Mouse (Mus musculus) spleen, adult 2 months (tissue): ENCODE results near the gene Cttnbp2. TPM values are rescaled to one million over a fixed set of nuclear protein-coding genes. Genes with fewer than 3 reads are reported as not detected.

Source experiments
- DNase-seq, 2 experiments: peaks; one replicate each; pipeline versions ENCODE4 v3.0.0 to v3.0.0-alpha.2; 2012 to 2021; ENCODE audit warnings: low spot score in 2 of 2, low read depth in 1 of 2
- H3K27ac ChIP-seq: fragments of 200-500 bp; 2 replicates; pipeline ENCODE4 v1.5.1; 2012; ENCODE audit warnings: low read length, inconsistent platforms; ENCODE audit not compliant: insufficient read depth
- H3K27me3 ChIP-seq: fragments of 200-500 bp; 2 replicates; pipeline ENCODE4 v1.6.1; 2012; ENCODE audit warnings: mild to moderate bottlenecking, moderate library complexity, low read length, inconsistent platforms; ENCODE audit not compliant: control insufficient read depth, insufficient read depth
- H3K36me3 ChIP-seq: fragments of 200-500 bp; 2 replicates; pipeline ENCODE4 v1.6.1; 2012; ENCODE audit warnings: mild to moderate bottlenecking, low read length, inconsistent platforms; ENCODE audit not compliant: control insufficient read depth, insufficient read depth
- H3K4me1 ChIP-seq: fragments of 200-500 bp; 2 replicates; pipeline ENCODE4 v1.6.1; 2011; ENCODE audit warnings: inconsistent platforms; ENCODE audit not compliant: control insufficient read depth, insufficient read depth, insufficient read length
- H3K4me3 ChIP-seq: fragments of 200-500 bp; 2 replicates; pipeline ENCODE4 v1.5.1; 2011; ENCODE audit warnings: mild to moderate bottlenecking, inconsistent platforms; ENCODE audit not compliant: insufficient read depth, insufficient read length; ENCODE audit errors: extremely low read depth
- CTCF ChIP-seq: fragments of 200-500 bp; IDR thresholded peaks from 2 replicates; pipeline ENCODE4 v1.5.1; 2011; ENCODE audit warnings: mild to moderate bottlenecking, inconsistent platforms; ENCODE audit not compliant: insufficient read depth, insufficient read length, insufficient replicate concordance; ENCODE audit errors: extremely low read depth
- POLR2A ChIP-seq: fragments of 200-500 bp; IDR thresholded peaks from 2 replicates; pipeline ENCODE4 v1.6.1; 2011; ENCODE audit warnings: low read depth, low read length, inconsistent platforms
- WGBS: fragments of 180-500 bp; shearing (Covaris S2); methylation state at CpG from one replicate; pipeline ENCODE4 v1.1.7; 2018; 5-methylcytosine and 5-hydroxymethylcytosine counted together
- polyA plus RNA-seq: library from polyadenylated mRNA; depleted of rRNA; stranded (reverse); fragments of >200 nt; gene quantifications from 2 replicates; pipeline ENCODE4 v1.2.3, GENCODE M21; 2012

Cttnbp2 gene
- polyA plus RNA-seq, 1 experiment: 0.70 TPM

DNA sequence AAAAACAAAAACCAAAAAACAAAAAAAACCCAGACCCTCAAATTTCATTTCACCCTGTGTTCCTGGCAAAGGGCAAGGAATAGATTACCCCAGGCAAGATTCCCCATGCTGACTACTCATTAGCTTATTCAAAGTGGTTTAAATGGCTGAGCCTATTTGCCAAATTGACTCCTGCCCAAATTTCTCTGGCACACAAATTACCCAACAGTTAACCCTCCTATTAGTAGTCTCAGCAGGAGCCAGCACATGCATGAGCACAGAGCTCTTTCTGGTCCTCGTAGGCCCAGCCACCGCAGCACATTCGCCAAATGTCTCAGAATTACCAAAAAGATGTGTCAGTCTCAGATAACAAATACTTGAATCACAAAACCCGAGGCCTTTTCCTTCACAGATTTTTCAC, 68.9 kb downstream of the Cttnbp2 start:
- 78% methylated on average over 4 of the region's 4 CpGs for WGBS
- Histone ChIP-seq H3K27ac (no peak overlapping the region), H3K36me3 (no peaks in the 10 kb centered on the region), H3K4me1 (no peaks in the 10 kb centered on the region), H3K4me3 (no peak overlapping the region), H3K27me3 (no peaks in the 10 kb centered on the region)
- DNase-seq: no peak
- no peak for TF ChIP-seq CTCF

DNA sequence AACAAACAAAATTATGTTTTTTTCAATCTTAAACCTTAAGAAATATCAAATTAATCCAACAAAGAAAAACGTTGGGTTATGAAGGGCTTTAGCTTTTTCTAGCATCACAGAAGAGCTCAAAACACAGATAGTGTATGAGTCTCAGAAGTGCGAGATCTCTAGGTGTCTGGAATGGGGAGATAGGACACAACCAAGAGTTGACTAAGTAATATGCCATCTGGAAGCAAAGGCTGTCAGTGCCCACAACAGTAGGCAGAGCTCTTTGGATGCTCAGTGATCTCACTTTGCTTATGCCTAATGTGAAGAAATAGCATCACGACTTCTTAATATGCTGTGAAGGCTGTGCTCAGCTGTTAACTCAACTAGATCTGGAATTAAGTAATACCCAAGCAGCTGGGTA, 72.3 kb downstream of the Cttnbp2 start:
- 80% methylated on average over 3 of the region's 3 CpGs for WGBS
- Histone ChIP-seq H3K27ac (no peak overlapping the region), H3K36me3 (no peaks in the 10 kb centered on the region), H3K27me3 (no peaks in the 10 kb centered on the region), H3K4me1 (no peaks in the 10 kb centered on the region), H3K4me3 (no peak overlapping the region)
- TF ChIP-seq POLR2A (no peak), CTCF (no peak)
- DNase-seq: no peak

GRCm38 (mm10) chr6:18440918-18441532, 73.6 kb downstream of the Cttnbp2 start:
- WGBS: 81% methylated on average over 4 of the region's 4 CpGs
- no peak overlapping the region for H3K27ac ChIP-seq
- no peaks in the 10 kb centered on the region for H3K36me3 ChIP-seq
- no peak overlapping the region for H3K4me3 ChIP-seq
- no peak for TF ChIP-seq POLR2A
- no peak for TF ChIP-seq CTCF
- no peaks in the 10 kb centered on the region for H3K4me1 ChIP-seq
- DNase-seq: no peak
- no peaks in the 10 kb centered on the region for H3K27me3 ChIP-seq

DNA sequence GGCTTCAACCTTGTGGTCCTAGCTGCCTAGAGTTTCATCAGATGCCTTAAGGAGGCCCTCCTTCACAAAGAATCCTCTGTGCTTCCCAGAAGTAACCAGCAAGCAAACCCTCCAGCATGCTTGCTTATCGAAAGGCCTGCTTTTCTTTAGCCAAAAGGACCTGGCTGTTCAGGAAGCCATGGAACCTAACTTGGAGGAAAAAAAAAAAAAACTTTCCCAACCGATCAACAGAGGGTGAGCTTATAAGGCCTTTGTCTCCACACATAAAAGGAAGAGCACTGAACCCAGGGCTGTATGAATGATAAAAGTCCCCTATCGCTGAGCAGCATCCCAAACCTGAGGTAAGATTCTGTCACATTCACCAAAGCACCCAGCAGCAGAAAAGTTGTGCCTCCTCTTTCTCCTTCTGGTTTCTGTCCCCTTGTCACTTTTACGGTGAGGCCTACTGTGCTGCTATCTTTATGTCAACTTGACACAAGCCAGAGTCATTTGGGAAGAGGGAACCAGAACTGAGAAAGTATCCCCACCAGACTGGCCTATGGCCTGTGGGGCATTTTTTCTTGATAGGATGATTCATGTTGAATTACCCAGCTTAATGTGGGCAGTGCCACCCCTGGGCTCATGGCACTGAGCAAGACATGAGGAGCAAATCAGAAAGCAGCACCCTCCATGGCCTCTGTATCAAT, 78.4 kb downstream of the Cttnbp2 start:
- H3K27me3 ChIP-seq: no peaks in the 10 kb centered on the region
- H3K27ac ChIP-seq: no peak overlapping the region
- no peak for DNase-seq
- no peaks in the 10 kb centered on the region for H3K4me1 ChIP-seq
- TF ChIP-seq CTCF: no peak
- TF ChIP-seq POLR2A: no peak
- WGBS: 86% methylated on average over 4 of the region's 4 CpGs
- H3K36me3 ChIP-seq: no peaks in the 10 kb centered on the region
- no peak overlapping the region for H3K4me3 ChIP-seq

- no peaks in the 10 kb centered on the region for H3K27me3 ChIP-seq
- TF ChIP-seq POLR2A: no peak
- no peak for TF ChIP-seq CTCF
- H3K4me3 ChIP-seq: no peak overlapping the region
- no peaks in the 10 kb centered on the region for H3K36me3 ChIP-seq
- no peak for DNase-seq
- no peak overlapping the region for H3K27ac ChIP-seq
- no peaks in the 10 kb centered on the region for H3K4me1 ChIP-seq
- 83% methylated on average over 16 of the region's 16 CpGs for WGBS
Measured at GRCm38 (mm10) chr6:18434828-18435531, 79.7 kb downstream of the Cttnbp2 start.

DNA sequence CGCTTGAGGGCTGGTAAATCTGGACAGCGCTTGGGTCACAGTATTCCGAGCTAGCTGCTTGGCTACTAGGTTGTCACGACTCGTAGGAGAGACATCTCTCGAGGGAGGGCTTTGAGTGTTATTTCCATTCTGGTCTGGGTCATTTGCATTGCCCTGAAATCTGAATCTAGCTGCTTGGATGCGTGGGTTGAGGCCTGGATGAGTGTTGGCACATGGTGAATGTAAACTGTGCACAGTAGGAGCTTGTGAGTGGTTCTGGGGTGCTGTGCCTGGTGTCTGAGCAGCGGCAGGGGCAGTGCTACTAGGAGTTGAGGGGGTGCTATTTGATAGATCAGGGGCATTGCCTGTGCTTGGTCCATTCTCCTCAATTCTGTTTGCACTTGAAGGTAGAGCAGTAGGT, 80.3 kb downstream of the Cttnbp2 start:
- no peak for TF ChIP-seq POLR2A
- TF ChIP-seq CTCF: no peak
- no peak for DNase-seq
- no peaks in the 10 kb centered on the region for H3K36me3 ChIP-seq
- H3K27me3 ChIP-seq: no peaks in the 10 kb centered on the region
- H3K4me3 ChIP-seq: no peak overlapping the region
- H3K4me1 ChIP-seq: no peaks in the 10 kb centered on the region
- 88% methylated on average over 8 of the region's 8 CpGs for WGBS
- no peak overlapping the region for H3K27ac ChIP-seq

DNA sequence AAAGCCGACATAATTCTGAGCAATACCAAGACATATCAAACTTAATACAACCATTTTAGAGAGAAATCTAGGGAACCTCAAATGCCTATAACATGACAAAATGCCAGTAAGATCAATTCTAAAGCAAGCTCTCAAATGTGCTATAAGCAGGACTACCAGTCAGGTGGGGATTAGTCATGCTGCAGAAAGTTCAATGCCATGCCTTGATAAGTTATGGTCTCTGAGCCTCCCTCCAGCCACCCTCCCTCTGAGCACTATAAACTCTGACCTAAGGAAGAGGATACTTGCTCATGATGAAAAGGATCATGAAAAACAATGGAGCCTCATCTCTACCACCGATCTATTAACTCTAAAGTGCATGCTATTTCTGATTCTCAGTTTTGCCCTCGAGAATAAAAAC, 82.3 kb downstream of the Cttnbp2 start:
- H3K4me1 ChIP-seq: no peaks in the 10 kb centered on the region
- no peak for TF ChIP-seq POLR2A
- TF ChIP-seq CTCF: no peak
- H3K4me3 ChIP-seq: no peak overlapping the region
- H3K36me3 ChIP-seq: no peaks in the 10 kb centered on the region
- no peak overlapping the region for H3K27ac ChIP-seq
- WGBS: 85% methylated on average over 3 of the region's 3 CpGs
- no peak for DNase-seq
- H3K27me3 ChIP-seq: no peaks in the 10 kb centered on the region
